Mouse (Mus musculus): ENCODE data around the gene Gm3526. TPM values are rescaled to one million over a fixed set of nuclear protein-coding genes. Genes with fewer than 3 reads are reported as not detected.
"Not testable (repeated sequence)": the region's sequence is repeated elsewhere in the genome, so short reads cannot be mapped to it uniquely, and the experiment has no call there.

The Gm3526 gene
- total RNA-seq (2021) = not detected

GRCm38 (mm10) chr14:5260480-5260879, at the start of gene Gm3526:
Gm3526 (minus strand) TSS chr14:5260580.
- intact Hi-C loops (cut with DNase I); DNase-seq: not testable (repeated sequence)

Other genes with a start within 250 kb of the Gm3526 start
- not detected for gene Gm3298, start 244.7 kb downstream of the Gm3526 start, total RNA-seq (2021)
- gene 4930555G01Rik, start 210.0 kb downstream of the Gm3526 start, total RNA-seq (2021) = under 1 TPM in 1 of 2 experiments, not detected in 1; 0.24 TPM
- gene Gm8281, start 189.5 kb downstream of the Gm3526 start, total RNA-seq (2021) = under 1 TPM; 0.46 to 0.47 TPM
- gene Gm8279, start 129.1 kb downstream of the Gm3526 start, total RNA-seq (2021) = not detected
- gene Gm3317, start 96.0 kb downstream of the Gm3526 start, total RNA-seq (2021) = not detected
- gene Gm8271, start 74.8 kb downstream of the Gm3526 start, total RNA-seq (2021) = not detected
- not detected for gene Gm3542, start 74.3 kb upstream of the Gm3526 start, total RNA-seq (2021)
- not detected for gene Gm3500, start 128.5 kb upstream of the Gm3526 start, total RNA-seq (2021)
- gene Gm3194, start 194.9 kb upstream of the Gm3526 start, total RNA-seq (2021) = under 1 TPM in 1 of 2 experiments, not detected in 1; 0.50 TPM
- gene Gm8246, start 217.2 kb upstream of the Gm3526 start, total RNA-seq (2021) = not detected
- not detected for gene Gm3187, start 223.6 kb upstream of the Gm3526 start, total RNA-seq (2021)
- under 1 TPM; 0.17 to 0.35 TPM for gene Gm3488, start 241.1 kb upstream of the Gm3526 start, total RNA-seq (2021)

Measured in heart, postnatal 36 days (tissue).